Mouse (Mus musculus) intestine, postnatal 0 days (tissue): ENCODE results near the gene Ranbp3l. TPM values are rescaled to one million over a fixed set of nuclear protein-coding genes. Genes with fewer than 3 reads are reported as not detected.

Experiments
- ATAC-seq: fragments of 200-750 bp; cut with Nextera tagmentation; 2 replicates; pipeline ENCODE4 v1.8.0; 2017; ENCODE audit warnings: mild to moderate bottlenecking, moderate TSS enrichment, moderate library complexity
- H3K27ac ChIP-seq: fragments of 300-500 bp; sonication (generic); 2 replicates; pipeline ENCODE4 v1.5.1; 2014; ENCODE audit warnings: mild to moderate bottlenecking, low read depth, low read length, moderate library complexity
- H3K27me3 ChIP-seq: fragments of 300-500 bp; sonication (generic); replicated peaks from 2 replicates; pipeline ENCODE4 v1.6.1; 2014; ENCODE audit warnings: low read length, mixed read lengths; ENCODE audit not compliant: control insufficient read depth, insufficient read depth
- H3K36me3 ChIP-seq: fragments of 300-500 bp; sonication (generic); 2 replicates; pipeline ENCODE4 v1.6.1; 2014; ENCODE audit warnings: mild to moderate bottlenecking, moderate library complexity; ENCODE audit not compliant: control insufficient read depth, insufficient read depth
- H3K4me1 ChIP-seq: fragments of 300-500 bp; sonication (generic); replicated peaks from 2 replicates; pipeline ENCODE4 v1.6.1; 2014; ENCODE audit warnings: antibody characterized with exemption, low read length, mixed read lengths; ENCODE audit not compliant: control insufficient read depth, insufficient read depth
- H3K4me2 ChIP-seq: fragments of 300-500 bp; sonication (generic); replicated peaks from 2 replicates; pipeline ENCODE4 v1.6.1; 2014; ENCODE audit warnings: low read depth, mild to moderate bottlenecking, moderate library complexity
- H3K4me3 ChIP-seq: fragments of 300-500 bp; sonication (generic); 2 replicates; pipeline ENCODE4 v1.5.1; 2014; ENCODE audit warnings: low read depth, low read length
- H3K9ac ChIP-seq: fragments of 300-500 bp; sonication (generic); 2 replicates; pipeline ENCODE4 v1.6.1; 2014; ENCODE audit warnings: mild to moderate bottlenecking, low read depth, low read length
- H3K9me3 ChIP-seq: fragments of 300-500 bp; sonication (generic); 2 replicates; pipeline ENCODE4 v1.6.1; 2016; ENCODE audit warnings: mixed run types; ENCODE audit not compliant: control insufficient read depth
- CTCF ChIP-seq: sonication (generic); IDR thresholded peaks from 2 replicates; pipeline ENCODE4 v1.5.1; 2016; ENCODE audit warnings: low read depth, mild to moderate bottlenecking, control low read depth, antibody characterized with exemption, moderate library complexity
- WGBS: fragments of 180-500 bp; shearing (Covaris S2); extraction: QIAGEN DNeasy Blood & Tissue Kit; methylation state at CpG from one replicate; pipeline ENCODE4 v1.1.7; 2014; 5-methylcytosine and 5-hydroxymethylcytosine counted together
- polyA plus RNA-seq: library from polyadenylated mRNA; unstranded; fragments of >200 nt; fragmentation: Nextera tagmentation; extraction: Ambion mirVana; gene quantifications from 2 replicates; pipeline ENCODE4 v1.2.1, GENCODE M21; 2015

Ranbp3l gene
- 0.29 and 0.51 TPM in 2 replicates for polyA plus RNA-seq

DNA sequence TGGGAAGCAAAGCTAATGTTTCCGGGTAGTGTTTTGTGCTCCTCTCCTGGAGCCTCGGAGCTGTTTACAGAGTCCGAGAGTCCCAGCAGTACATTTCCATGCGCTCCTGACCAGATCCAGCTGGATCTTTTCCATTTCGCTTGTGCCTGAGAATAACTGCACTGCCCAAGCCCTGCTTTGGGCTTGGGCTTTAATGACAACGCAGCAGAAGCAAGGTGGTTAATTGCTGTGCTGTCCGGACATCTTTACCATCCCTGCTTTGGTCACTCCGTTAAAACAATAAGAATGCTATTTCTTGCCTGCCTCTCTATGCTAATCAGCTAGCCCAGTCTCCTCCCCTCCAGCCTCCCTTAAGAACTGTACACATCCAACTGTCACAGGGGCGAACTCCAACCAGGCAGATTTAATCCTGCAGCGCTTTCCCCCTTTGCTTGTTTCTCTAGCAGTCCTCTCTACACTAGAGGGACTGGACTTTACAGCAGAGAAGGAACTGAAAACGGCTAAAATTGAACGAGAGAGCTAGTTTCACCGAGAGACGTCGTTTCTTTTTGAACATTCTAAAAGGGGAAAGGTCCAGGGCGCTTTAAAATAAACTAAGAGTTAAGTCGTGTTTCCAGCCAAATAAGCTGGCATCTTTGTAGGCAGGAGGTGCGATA, at the start of gene Ranbp3l:
Ranbp3l (plus strand) TSS at position 377 of the 656 bp plus-strand sequence.
- Histone ChIP-seq H3K27me3 (no peaks in the 10 kb centered on the region), H3K36me3 (no peaks in the 10 kb centered on the region), H3K4me3 (peak within 1 kb of the TSS; percentile 42), H3K9me3 (no peaks in the 10 kb centered on the region), H3K9ac (no peak within 1 kb of the TSS), H3K27ac (no peak within 1 kb of the TSS), H3K4me1 (no peaks in the 10 kb centered on the region), H3K4me2 (peak within 1 kb of the TSS; percentile 71)
- 24% methylated on average over 18 of the region's 18 CpGs for WGBS
- peak; percentile 49; the same call in 1 of the 2 replicates for ATAC-seq
- TF ChIP-seq CTCF: no peak

DNA sequence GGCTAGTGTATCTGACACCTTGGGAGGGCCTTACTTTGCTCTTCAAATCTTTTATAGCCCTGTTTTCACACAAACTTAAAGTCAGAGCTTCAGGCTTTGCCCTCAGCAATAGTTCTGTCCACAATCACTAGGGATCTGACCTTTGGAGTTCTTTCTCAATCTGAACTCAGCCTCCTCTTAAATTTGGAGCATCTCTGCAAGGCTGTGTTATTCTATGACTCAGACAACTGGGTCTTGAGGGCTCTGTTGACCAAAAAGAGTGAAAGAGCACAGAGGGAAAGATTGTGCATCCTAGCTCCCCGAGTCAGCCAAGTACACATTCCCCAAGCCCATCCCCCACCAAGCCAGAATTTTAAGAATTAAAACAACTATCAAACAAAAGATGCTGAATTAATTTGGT, 37.7 kb upstream of the Ranbp3l start:
- Histone ChIP-seq H3K9ac (no peak overlapping the region), H3K9me3 (no peaks in the 10 kb centered on the region), H3K36me3 (no peaks in the 10 kb centered on the region), H3K4me3 (no peak overlapping the region), H3K4me2 (no peak overlapping the region), H3K27ac (no peak overlapping the region), H3K27me3 (no peaks in the 10 kb centered on the region), H3K4me1 (no peaks in the 10 kb centered on the region)
- no peak for TF ChIP-seq CTCF
- 58% methylated on average over 1 of the region's 1 CpGs for WGBS
- ATAC-seq: no peak

DNA sequence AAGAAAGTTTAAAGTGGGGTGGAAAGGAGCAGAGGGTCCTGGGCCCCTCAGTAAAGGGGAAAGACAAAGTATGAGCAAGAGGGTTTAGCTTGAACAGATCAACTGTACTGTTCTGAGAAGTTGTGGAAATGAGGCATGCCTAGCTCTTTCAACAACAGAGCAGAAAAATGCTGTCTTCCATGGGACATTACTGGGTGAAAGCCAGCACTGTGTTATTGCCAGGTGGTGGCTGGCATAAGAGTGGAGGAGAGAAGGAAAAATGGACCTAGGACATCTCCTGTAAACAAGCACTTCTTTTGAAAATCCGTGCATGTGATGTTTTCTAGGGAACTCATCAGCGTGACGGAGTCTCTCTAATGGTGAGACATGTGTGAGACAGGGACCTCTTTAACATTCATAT, 30.8 kb upstream of the Ranbp3l start:
- Histone ChIP-seq H3K27me3 (no peaks in the 10 kb centered on the region), H3K9ac (no peak overlapping the region), H3K4me1 (no peaks in the 10 kb centered on the region), H3K4me3 (no peak overlapping the region), H3K9me3 (no peaks in the 10 kb centered on the region), H3K4me2 (no peak overlapping the region), H3K36me3 (no peaks in the 10 kb centered on the region), H3K27ac (no peak overlapping the region)
- WGBS: 81% methylated on average over 3 of the region's 3 CpGs
- no peak for ATAC-seq
- no peak for TF ChIP-seq CTCF

- H3K4me3 ChIP-seq: no peak overlapping the region
- no peak overlapping the region for H3K4me2 ChIP-seq
- no peak for TF ChIP-seq CTCF
- H3K9ac ChIP-seq: no peak overlapping the region
- no peak overlapping the region for H3K27ac ChIP-seq
- no peaks in the 10 kb centered on the region for H3K27me3 ChIP-seq
- no peaks in the 10 kb centered on the region for H3K4me1 ChIP-seq
- no peaks in the 10 kb centered on the region for H3K9me3 ChIP-seq
- no peak for ATAC-seq
- 49% methylated on average over 5 of the region's 5 CpGs for WGBS
- no peaks in the 10 kb centered on the region for H3K36me3 ChIP-seq
Measured at GRCm38 (mm10) chr15:8940861-8941260, 26.9 kb upstream of the Ranbp3l start.

DNA sequence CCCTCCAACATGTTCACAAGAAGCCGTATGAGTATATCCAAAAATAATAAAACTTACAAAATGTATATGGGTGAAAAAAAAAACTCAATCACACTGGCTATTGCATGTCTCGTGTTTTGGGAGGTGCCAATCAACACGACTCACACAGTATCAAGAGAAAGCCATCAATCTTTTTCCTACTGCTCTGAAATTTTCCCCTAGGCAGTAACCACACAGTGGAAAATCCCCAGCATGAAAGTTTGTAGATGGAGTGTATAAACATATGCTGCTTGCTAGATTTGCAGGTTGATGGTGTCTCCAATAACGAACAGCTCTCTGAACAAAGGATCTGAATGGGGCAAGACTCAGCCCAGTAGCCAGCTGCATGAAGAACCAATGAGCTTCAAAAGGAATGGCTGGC, 16.9 kb upstream of the Ranbp3l start:
- no peak for ATAC-seq
- Histone ChIP-seq H3K4me2 (no peak overlapping the region), H3K9ac (no peak overlapping the region), H3K36me3 (no peaks in the 10 kb centered on the region), H3K4me3 (no peak overlapping the region), H3K4me1 (no peaks in the 10 kb centered on the region), H3K27me3 (no peaks in the 10 kb centered on the region), H3K27ac (no peak overlapping the region), H3K9me3 (no peaks in the 10 kb centered on the region)
- 71% methylated on average over 4 of the region's 4 CpGs for WGBS
- TF ChIP-seq CTCF: no peak

- WGBS: 62% methylated on average over 2 of the region's 2 CpGs
- Histone ChIP-seq H3K36me3 (no peaks in the 10 kb centered on the region), H3K4me2 (no peak overlapping the region), H3K9me3 (no peaks in the 10 kb centered on the region), H3K27ac (no peak overlapping the region), H3K4me1 (no peaks in the 10 kb centered on the region), H3K27me3 (no peaks in the 10 kb centered on the region), H3K4me3 (no peak overlapping the region), H3K9ac (no peak overlapping the region)
- TF ChIP-seq CTCF: peak; percentile 60
- no peak for ATAC-seq
Measured at GRCm38 (mm10) chr15:8963323-8963722, 4.4 kb upstream of the Ranbp3l start.
